Mouse (Mus musculus) heart, postnatal 0 days (tissue): ENCODE data around the gene Prpf3.

ENCODE experiments used
- CTCF ChIP-seq: IDR thresholded peaks from 2 replicates; pipeline ENCODE4 v1.5.1; 2016; ENCODE audit warnings: antibody characterized with exemption, control low read depth, low read depth
- EP300 ChIP-seq: IDR thresholded peaks from 2 replicates; pipeline ENCODE4 v1.6.1; 2016; ENCODE audit warnings: antibody characterized with exemption, low read depth

GRCm38 (mm10) chr3:95892066-95893052, 36.7 kb upstream of the Prpf3 start:
- TF ChIP-seq CTCF (no peak), EP300 (no peak)
